8 mouse cellular contexts compared by ENCODE assay signal in the genomic region with DNA sequence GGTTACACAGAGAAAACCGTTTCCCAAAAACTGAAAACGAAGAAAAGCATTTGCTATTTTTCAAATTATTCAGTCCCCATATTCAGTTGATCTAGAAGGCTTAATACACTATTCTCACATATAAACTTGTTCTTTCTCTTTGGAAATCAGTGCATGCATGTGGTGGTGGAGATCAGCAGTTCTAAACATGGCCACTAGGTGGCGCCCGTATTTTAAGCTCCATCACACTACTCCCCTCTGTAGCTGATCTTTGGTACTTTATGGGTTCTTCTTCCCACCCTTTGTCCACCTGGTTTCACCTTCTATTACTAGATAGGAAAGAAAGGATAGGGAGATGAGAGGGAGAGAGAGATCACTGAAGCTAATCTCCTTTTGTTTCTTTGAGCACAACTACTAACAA. TPM values are rescaled to one million over a fixed set of nuclear protein-coding genes. Genes with fewer than 3 reads are reported as not detected.
A peak's percentile ranks its signal among the peaks of the same experiment; 100 is the strongest.
DNase-seq lines count a peak whose midpoint lies in the region; ATAC-seq and TF ChIP-seq lines count a peak whose summit lies in the region.

No protein-coding gene starts in this region.

- no peaks in the 10 kb centered on the region for H3K4me1 ChIP-seq in MEL (ENCODE audit: control insufficient read depth in 1 of 2, insufficient read depth in 2 of 2, low read length in 2 of 2)
- no peaks in the 10 kb centered on the region for H3K4me1 ChIP-seq in cerebellum, adult 2 months (ENCODE audit: control insufficient read depth, insufficient read depth, low read length)
- H3K4me1 ChIP-seq in intestine, postnatal 0 days (replicated peaks; ENCODE audit: control insufficient read depth, insufficient read depth, low read length) = no peaks in the 10 kb centered on the region
- H3K4me1 ChIP-seq in liver, embryonic 15.5 days (replicated peaks) = peaks cover 3% of the 10 kb centered on the region; the same call in 1 of the 2 replicates
- H3K4me1 ChIP-seq in neural tube, embryonic 14.5 days (ENCODE audit: control insufficient read depth, insufficient read depth, low read length) = no peaks in the 10 kb centered on the region

- no peaks in the 10 kb centered on the region for H3K27me3 ChIP-seq in MEL (ENCODE audit: control insufficient read depth in 1 of 2, insufficient read depth in 2 of 2, low read length in 2 of 2)
- H3K27me3 ChIP-seq in cerebellum, adult 2 months (ENCODE audit: control insufficient read depth, insufficient read depth, low read length) = no peaks in the 10 kb centered on the region
- no peaks in the 10 kb centered on the region for H3K27me3 ChIP-seq in intestine, postnatal 0 days (replicated peaks; ENCODE audit: control insufficient read depth, insufficient read depth, low read length)
- no peaks in the 10 kb centered on the region for H3K27me3 ChIP-seq in liver, embryonic 15.5 days
- no peaks in the 10 kb centered on the region for H3K27me3 ChIP-seq in neural tube, embryonic 14.5 days (ENCODE audit: control insufficient read depth, insufficient read depth, low read length)

- peaks cover 0 to 55% of the 10 kb centered on the region in 2 experiments; a peak in 2 of 4 replicates for H3K36me3 ChIP-seq in MEL (ENCODE audit: control insufficient read depth in 1 of 2, insufficient read depth in 2 of 2, low read length in 2 of 2)
- H3K36me3 ChIP-seq in intestine, postnatal 0 days (ENCODE audit: control insufficient read depth, insufficient read depth) = peaks cover 85% of the 10 kb centered on the region
- H3K36me3 ChIP-seq in liver, embryonic 15.5 days (replicated peaks) = peaks cover 96% of the 10 kb centered on the region
- peaks cover 62% of the 10 kb centered on the region for H3K36me3 ChIP-seq in neural tube, embryonic 14.5 days (ENCODE audit: control insufficient read depth, insufficient read depth, low read length)

- no peak overlapping the region for H3K27ac ChIP-seq in MEL (ENCODE audit: control insufficient read depth, low read depth, low read length)
- H3K27ac ChIP-seq in cerebellum, adult 2 months (ENCODE audit: insufficient read depth, low read length) = no peak overlapping the region
- no peak overlapping the region for H3K27ac ChIP-seq in intestine, postnatal 0 days (ENCODE audit: low read depth, low read length)
- H3K27ac ChIP-seq in liver, embryonic 15.5 days (replicated peaks) = no peak overlapping the region
- H3K27ac ChIP-seq in neural tube, embryonic 14.5 days (ENCODE audit: low read depth, low read length) = no peak overlapping the region

- H3K9me3 ChIP-seq in MEL (replicated peaks; ENCODE audit: insufficient read depth, low read length) = no peaks in the 10 kb centered on the region
- H3K9me3 ChIP-seq in intestine, postnatal 0 days (ENCODE audit: control insufficient read depth) = no peaks in the 10 kb centered on the region
- no peaks in the 10 kb centered on the region for H3K9me3 ChIP-seq in liver, embryonic 15.5 days (replicated peaks)
- H3K9me3 ChIP-seq in neural tube, embryonic 14.5 days (ENCODE audit: control insufficient read depth, low read length) = no peaks in the 10 kb centered on the region

- no peak for TF ChIP-seq EP300 in MEL (IDR thresholded peaks at IDR 0.05; ENCODE audit: low read depth in 1 of 2, low read length in 2 of 2)

- DNase-seq in 416B (ENCODE audit: low read depth) = peak; percentile 79
- DNase-seq in MEL (ENCODE audit: low read depth, low spot score) = peak; percentile 90
- peak; percentile 58 to 75 for DNase-seq in cerebellum, adult 2 months
- peak; percentile 84 for DNase-seq in forelimb bud, embryonic 11.5 days (ENCODE audit: low read depth, low spot score)
- peak; percentile 40 to 68 for DNase-seq in thymus, postnatal 10 days (ENCODE audit: low spot score in 2 of 2)

- no peak overlapping the region for H3K9ac ChIP-seq in MEL (ENCODE audit: control insufficient read depth, low read depth, low read length, poor library complexity, severe bottlenecking)
- no peak overlapping the region for H3K9ac ChIP-seq in intestine, postnatal 0 days (ENCODE audit: low read depth, low read length)
- H3K9ac ChIP-seq in liver, embryonic 15.5 days = no peak overlapping the region
- H3K9ac ChIP-seq in neural tube, embryonic 14.5 days (replicated peaks; ENCODE audit: low read depth, low read length) = no peak overlapping the region

- no peak overlapping the region for H3K4me2 ChIP-seq in intestine, postnatal 0 days (replicated peaks; ENCODE audit: low read depth)
- no peak overlapping the region for H3K4me2 ChIP-seq in liver, embryonic 15.5 days
- H3K4me2 ChIP-seq in neural tube, embryonic 14.5 days (ENCODE audit: low read depth, low read length) = no peak overlapping the region

- ATAC-seq in intestine, postnatal 0 days = no peak
- ATAC-seq in liver, embryonic 15.5 days (ENCODE audit: insufficient read depth) = peak; percentile 44; the same call in 1 of the 2 replicates
- ATAC-seq in neural tube, embryonic 14.5 days (ENCODE audit: low read depth) = peak; percentile 70

- no peak for TF ChIP-seq POLR2A in MEL (IDR thresholded peaks at IDR 0.05; ENCODE audit: control insufficient read depth in 1 of 2, insufficient read depth in 1 of 2, low read depth in 1 of 2, low read length in 2 of 2, poor library complexity in 1 of 2)
- TF ChIP-seq POLR2A in cerebellum, adult 2 months (IDR thresholded peaks at IDR 0.05; ENCODE audit: borderline replicate concordance, insufficient read depth, low read length) = no peak

- no peaks in the 10 kb centered on the region for H3K79me2 ChIP-seq in MEL (ENCODE audit: control insufficient read depth, insufficient read depth, low read length, poor library complexity)

- TF ChIP-seq RAD21 in MEL (IDR thresholded peaks at IDR 0.05; ENCODE audit: low read depth, low read length) = peak; percentile 59

- 24% methylated on average over 4 of the region's 4 CpGs for WGBS in cerebellum, adult 2 months
- WGBS in intestine, postnatal 0 days = 17% methylated on average over 4 of the region's 4 CpGs
- 16% methylated on average over 4 of the region's 4 CpGs for WGBS in liver, embryonic 15.5 days (ENCODE audit: insufficient replicate concordance)
- 13% methylated on average over 4 of the region's 4 CpGs for WGBS in neural tube, embryonic 14.5 days

- TF ChIP-seq CTCF in MEL (IDR thresholded peaks at IDR 0.05 in 2 of 3, conservative IDR thresholded peaks at IDR 0.05 in 1 of 3; ENCODE audit: control insufficient read depth in 1 of 3, insufficient read depth in 1 of 3, low read depth in 2 of 3, low read length in 3 of 3, poor library complexity in 1 of 3, severe bottlenecking in 1 of 3) = peak; percentile 82 to 97 (median 96)
- TF ChIP-seq CTCF in cerebellum, adult 2 months (IDR thresholded peaks at IDR 0.05; ENCODE audit: borderline replicate concordance, insufficient read depth, low read depth, low read length) = peak; percentile 79
- TF ChIP-seq CTCF in intestine, postnatal 0 days (IDR thresholded peaks at IDR 0.05; ENCODE audit: low read depth) = peak; percentile 88

- no peak overlapping the region for H3K4me3 ChIP-seq in MEL (ENCODE audit: control insufficient read depth in 1 of 2, insufficient read depth in 1 of 2, low read depth in 2 of 2, low read length in 2 of 2)
- no peak overlapping the region for H3K4me3 ChIP-seq in cerebellum, adult 2 months (replicated peaks; ENCODE audit: insufficient read depth, low read depth, low read length)
- no peak overlapping the region for H3K4me3 ChIP-seq in intestine, postnatal 0 days (ENCODE audit: low read depth, low read length)
- H3K4me3 ChIP-seq in liver, embryonic 15.5 days (replicated peaks) = no peak overlapping the region
- H3K4me3 ChIP-seq in neural tube, embryonic 14.5 days (ENCODE audit: low read depth, low read length) = no peak overlapping the region

TF ChIP-seq in MEL, 35 proteins besides CTCF, POLR2A, EP300 and RAD21 (continues in another document):
- TF ChIP-seq MAZ (IDR thresholded peaks at IDR 0.05; ENCODE audit: low read depth, low read length) = no peak
- no peak for TF ChIP-seq POLR2AphosphoS5 (IDR thresholded peaks at IDR 0.05; ENCODE audit: borderline replicate concordance, low read depth, low read length)
- 0 out of 2 replicates have a peak, but pooled peaks have one; percentile 35 for TF ChIP-seq ZC3H11A (IDR thresholded peaks at IDR 0.05; ENCODE audit: low read depth, low read length)
- no peak for TF ChIP-seq GATA1 (IDR thresholded peaks at IDR 0.05; ENCODE audit: low read depth, low read length)
- no peak for TF ChIP-seq NRF1 (IDR thresholded peaks at IDR 0.05; ENCODE audit: insufficient read depth, low read depth, low read length, poor library complexity, severe bottlenecking)
- no peak for TF ChIP-seq KAT2A (conservative IDR thresholded peaks at IDR 0.05; ENCODE audit: low read depth, low read length)
- peak; percentile 29; the same call in 1 of the 2 replicates for TF ChIP-seq SIN3A (IDR thresholded peaks at IDR 0.05; ENCODE audit: low read length)
- no peak for TF ChIP-seq TBP (IDR thresholded peaks at IDR 0.05; ENCODE audit: low read depth, low read length)

RNA-seq across cellular contexts. Expression of a gene that starts 12.4 kb away (rescaled TPM):
- total RNA-seq in MEL (2012; rRNA removed) = 30.1 and 36.7 TPM in 2 replicates
- polyA plus RNA-seq in MEL (2012; ENCODE audit: insufficient read depth in 1 of 2, insufficient read length in 2 of 2, low read depth in 1 of 2, low replicate concordance in 2 of 2, missing spikeins in 1 of 2) = 10 to 100 TPM in 1 of 2 experiments, not detected in 1; 27.9 TPM
- polyA plus RNA-seq in cerebellum, adult 2 months (2012; rRNA removed) = 18.8 and 19.5 TPM in 2 replicates
- 4.4 and 5.2 TPM in 2 replicates for polyA plus RNA-seq in intestine, postnatal 0 days (2015; fragmentation: Nextera tagmentation; extraction: Ambion mirVana)
- 14.9 and 16.3 TPM in 2 replicates for polyA plus RNA-seq in liver, embryonic 15.5 days (2015; fragmentation: Nextera tagmentation; extraction: Ambion mirVana)
- polyA plus RNA-seq in neural tube, embryonic 14.5 days (2014; fragmentation: Nextera tagmentation; extraction: Ambion mirVana) = 55.6 and 58.6 TPM in 2 replicates

RNA-seq across cellular contexts. Expression of a gene that starts 18.1 kb away (rescaled TPM):
- 0.08 TPM in 1 of 2 replicates, not detected in the other for total RNA-seq in MEL (2012; rRNA removed)
- under 1 TPM in 1 of 2 experiments, not detected in 1; 0.15 TPM for polyA plus RNA-seq in MEL (2012; ENCODE audit: insufficient read depth in 1 of 2, insufficient read length in 2 of 2, low read depth in 1 of 2, low replicate concordance in 2 of 2, missing spikeins in 1 of 2)
- 134 and 135 TPM in 2 replicates for polyA plus RNA-seq in cerebellum, adult 2 months (2012; rRNA removed)
- 23.0 and 23.3 TPM in 2 replicates for polyA plus RNA-seq in intestine, postnatal 0 days (2015; fragmentation: Nextera tagmentation; extraction: Ambion mirVana)
- 25.1 and 27.3 TPM in 2 replicates for polyA plus RNA-seq in liver, embryonic 15.5 days (2015; fragmentation: Nextera tagmentation; extraction: Ambion mirVana)
- polyA plus RNA-seq in neural tube, embryonic 14.5 days (2014; fragmentation: Nextera tagmentation; extraction: Ambion mirVana) = 106 and 117 TPM in 2 replicates

RNA-seq across cellular contexts. Expression of a gene that starts 37.1 kb away (rescaled TPM):
- 19.2 and 20.7 TPM in 2 replicates for total RNA-seq in MEL (2012; rRNA removed)
- 10 to 100 TPM; 43.8 to 56.9 TPM for polyA plus RNA-seq in MEL (2012; ENCODE audit: insufficient read depth in 1 of 2, insufficient read length in 2 of 2, low read depth in 1 of 2, low replicate concordance in 2 of 2, missing spikeins in 1 of 2)
- polyA plus RNA-seq in cerebellum, adult 2 months (2012; rRNA removed) = 50.1 and 51.9 TPM in 2 replicates
- 7.2 and 8.4 TPM in 2 replicates for polyA plus RNA-seq in intestine, postnatal 0 days (2015; fragmentation: Nextera tagmentation; extraction: Ambion mirVana)
- 5.5 and 8.5 TPM in 2 replicates for polyA plus RNA-seq in liver, embryonic 15.5 days (2015; fragmentation: Nextera tagmentation; extraction: Ambion mirVana)
- polyA plus RNA-seq in neural tube, embryonic 14.5 days (2014; fragmentation: Nextera tagmentation; extraction: Ambion mirVana) = 16.3 and 19.0 TPM in 2 replicates

Comparison
In these comparisons a context has a peak if more than half of its experiments do, and no peak if none do; other contexts are left out.
1. RNA of a gene that starts 18.1 kb away (polyA plus RNA-seq): 134 to 135 TPM in cerebellum, adult 2 months, 106 to 117 TPM in neural tube, embryonic 14.5 days, 25.1 to 27.3 TPM in liver, embryonic 15.5 days and 23.0 to 23.3 TPM in intestine, postnatal 0 days; 0.15 TPM in MEL; every median in the first group is over 10 times any median in the second.
2. Peak in every context shown above with its lines, with median percentiles within 50 percentile points of each other: DNase-seq and CTCF ChIP-seq.